Mouse (Mus musculus) myocyte (in vitro differentiated cells): ENCODE results near the gene Urb2.

ENCODE experiments used
- CEBPB ChIP-seq: IDR thresholded peaks from 2 replicates; pipeline ENCODE4 v1.6.1; 2011; ENCODE audit warnings: mild to moderate bottlenecking, moderate library complexity; ENCODE audit not compliant: poor library complexity, insufficient read depth, severe bottlenecking
- E2F4 ChIP-seq: IDR thresholded peaks from one replicate; pipeline ENCODE4 v1.6.1; 2011; ENCODE audit warnings: mild to moderate bottlenecking, control low read depth, moderate library complexity; ENCODE audit not compliant: insufficient read depth
- MAX ChIP-seq: IDR thresholded peaks from one replicate; pipeline ENCODE4 v1.6.1; 2011; ENCODE audit warnings: low read depth, mild to moderate bottlenecking, control low read depth
- MYOG ChIP-seq, 3 experiments: IDR thresholded peaks; one replicate each; pipeline ENCODE4 v1.6.1; 2011; ENCODE audit warnings: control low read depth in 2 of 3, low read depth in 2 of 3, mild to moderate bottlenecking in 2 of 3; ENCODE audit not compliant: insufficient read length in 2 of 3, control insufficient read depth in 1 of 3, insufficient read depth in 1 of 3
- POLR2A ChIP-seq: IDR thresholded peaks from one replicate; pipeline ENCODE4 v1.6.1; 2011; ENCODE audit warnings: low read depth, mild to moderate bottlenecking, control low read depth, moderate library complexity; ENCODE audit not compliant: insufficient read length
- POLR2AphosphoS2 ChIP-seq: IDR thresholded peaks from one replicate; pipeline ENCODE4 v1.6.1; 2011; ENCODE audit warnings: low read depth, control low read depth; ENCODE audit not compliant: insufficient read length
- REST ChIP-seq: IDR thresholded peaks from one replicate; pipeline ENCODE4 v1.6.1; 2011; ENCODE audit warnings: mild to moderate bottlenecking, control low read depth, moderate library complexity; ENCODE audit not compliant: insufficient read depth, insufficient read length
- TCF12 ChIP-seq: IDR thresholded peaks from one replicate; pipeline ENCODE4 v1.6.1; 2011; ENCODE audit warnings: mild to moderate bottlenecking, control low read depth; ENCODE audit not compliant: poor library complexity, insufficient read depth, severe bottlenecking
- USF1 ChIP-seq: IDR thresholded peaks from one replicate; pipeline ENCODE4 v1.6.1; 2011; ENCODE audit warnings: low read depth, mild to moderate bottlenecking, control low read depth, moderate library complexity

DNA sequence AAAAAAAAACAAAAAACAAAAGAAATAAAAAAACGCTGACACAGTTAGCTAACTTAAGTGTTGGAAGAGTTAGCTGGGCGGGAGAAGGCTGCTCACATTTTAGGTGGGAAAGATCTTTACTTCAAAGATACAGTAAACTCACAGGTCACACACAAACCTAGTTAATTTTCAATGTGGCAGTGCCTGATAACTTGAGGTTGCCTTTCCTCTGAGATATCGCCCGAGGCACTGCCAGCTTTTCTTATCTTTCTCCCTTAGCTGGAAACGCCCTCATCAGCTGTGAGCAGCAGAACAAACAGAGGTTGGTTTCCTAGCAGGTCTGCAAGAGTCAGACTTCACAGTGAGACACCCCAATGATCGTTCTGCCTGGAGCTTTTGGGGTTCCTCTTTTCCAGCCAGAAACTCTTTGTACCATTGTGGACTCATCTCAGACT, 32.7 kb upstream of the Urb2 start:
- TF ChIP-seq POLR2A (no peak), TCF12 (no peak), USF1 (no peak), MAX (no peak), CEBPB (no peak), REST (no peak), MYOG (IDR thresholded peaks at IDR 0.05; ENCODE audit: control insufficient read depth in 1 of 3, insufficient read depth in 1 of 3, insufficient read length in 2 of 3, low read depth in 2 of 3) (no peak), E2F4 (no peak), POLR2AphosphoS2 (no peak)
